Mouse (Mus musculus) midbrain, embryonic 12.5 days (tissue): ENCODE measurements at regions not wholly inside any gene's neighbourhood (a gene's known extent, or its start where the extent isn't known, plus 50 kb on each side); places are given as distances from the start of the nearest gene placed in this dataset.
"Not testable (repeated sequence)": the region's sequence is repeated elsewhere in the genome, so short reads cannot be mapped to it uniquely, and the experiment has no call there.

Source experiments
- ATAC-seq: fragments of 200-750 bp; cut with Nextera tagmentation; 2 replicates; pipeline ENCODE4 v1.8.0; 2017; ENCODE audit warnings: low read depth, moderate TSS enrichment, moderate library complexity; ENCODE audit not compliant: low FRiP score
- H3K27ac ChIP-seq: fragments of 300-500 bp; sonication (generic); replicated peaks from 2 replicates; pipeline ENCODE4 v1.5.1; 2016; ENCODE audit warnings: mild to moderate bottlenecking
- H3K27me3 ChIP-seq: fragments of 300-500 bp; sonication (generic); 2 replicates; pipeline ENCODE4 v1.6.1; 2016; ENCODE audit warnings: mild to moderate bottlenecking
- H3K36me3 ChIP-seq: fragments of 300-500 bp; sonication (generic); 2 replicates; pipeline ENCODE4 v1.6.1; 2016
- H3K4me1 ChIP-seq: fragments of 300-500 bp; sonication (generic); 2 replicates; pipeline ENCODE4 v1.6.1; 2016
- H3K4me2 ChIP-seq: fragments of 300-500 bp; sonication (generic); replicated peaks from 2 replicates; pipeline ENCODE4 v1.6.1; 2016; ENCODE audit warnings: mild to moderate bottlenecking, moderate library complexity
- H3K4me3 ChIP-seq: fragments of 300-500 bp; sonication (generic); 2 replicates; pipeline ENCODE4 v1.5.1; 2016; ENCODE audit warnings: mild to moderate bottlenecking
- H3K9ac ChIP-seq: fragments of 300-500 bp; sonication (generic); replicated peaks from 2 replicates; pipeline ENCODE4 v1.6.1; 2016; ENCODE audit warnings: mild to moderate bottlenecking, moderate library complexity
- H3K9me3 ChIP-seq: fragments of 300-500 bp; sonication (generic); 2 replicates; pipeline ENCODE4 v1.6.1; 2016; ENCODE audit warnings: mild to moderate bottlenecking
- WGBS: fragments of 180-500 bp; shearing (Covaris S2); methylation state at CpG from one replicate; pipeline ENCODE4 v1.1.7; 2016; 5-methylcytosine and 5-hydroxymethylcytosine counted together

DNA sequence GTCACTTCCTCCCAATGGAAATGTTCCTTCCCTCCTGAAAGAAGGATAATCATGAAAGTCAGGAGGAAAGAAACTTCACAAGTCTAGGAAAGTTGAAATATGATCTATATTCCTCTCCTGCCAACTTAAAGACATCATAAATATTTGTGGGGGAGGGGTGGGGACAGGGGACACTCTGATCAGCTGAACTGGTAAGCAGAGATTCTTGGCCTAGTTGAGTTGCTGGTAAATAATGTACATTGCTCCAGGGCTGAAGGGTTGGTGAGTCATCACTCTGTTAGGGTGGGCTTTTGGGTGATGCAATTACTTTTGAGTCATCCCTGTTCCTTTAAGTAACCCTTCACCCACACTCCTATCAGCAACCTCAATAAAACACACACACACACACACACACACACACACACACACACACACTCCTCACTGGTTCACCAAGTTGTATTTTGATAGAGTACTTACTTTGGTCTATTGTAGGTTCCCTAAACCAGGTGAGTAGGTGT lies 56.0 kb downstream of the Ccdc71l start:
- no peak overlapping the region for H3K4me2 ChIP-seq
- ATAC-seq = no peak
- no peak overlapping the region for H3K4me3 ChIP-seq
- no peak overlapping the region for H3K27ac ChIP-seq
- no peak overlapping the region for H3K9ac ChIP-seq
- no peaks in the 10 kb centered on the region for H3K27me3 ChIP-seq
- H3K4me1 ChIP-seq = no peaks in the 10 kb centered on the region
- no peaks in the 10 kb centered on the region for H3K9me3 ChIP-seq
- no peaks in the 10 kb centered on the region for H3K36me3 ChIP-seq

DNA sequence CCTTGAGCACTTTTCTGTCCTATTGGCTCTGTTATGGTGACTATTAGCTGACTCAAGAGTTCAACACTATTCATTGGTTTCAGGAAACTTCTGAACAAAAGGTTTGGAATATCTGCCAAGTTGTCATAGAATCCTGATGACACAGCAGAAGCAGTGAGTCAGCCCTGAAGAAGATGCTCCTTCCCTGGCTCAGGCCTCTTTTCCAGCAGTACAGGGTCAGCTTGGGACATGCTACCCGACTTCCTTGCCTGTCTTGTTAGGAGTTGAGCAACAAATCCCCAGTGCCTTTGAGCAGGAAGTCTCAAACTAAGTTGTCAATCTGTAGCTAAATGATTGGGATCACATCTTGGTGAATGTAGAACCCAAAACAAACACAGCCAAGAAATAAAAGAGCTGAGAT lies 56.6 kb downstream of the Ccdc71l start:
- H3K4me1 ChIP-seq = no peaks in the 10 kb centered on the region
- no peak overlapping the region for H3K27ac ChIP-seq
- H3K4me3 ChIP-seq = no peak overlapping the region
- H3K9ac ChIP-seq = no peak overlapping the region
- H3K27me3 ChIP-seq = no peaks in the 10 kb centered on the region
- no peak overlapping the region for H3K4me2 ChIP-seq
- H3K36me3 ChIP-seq = no peaks in the 10 kb centered on the region
- H3K9me3 ChIP-seq = no peaks in the 10 kb centered on the region
- 74% methylated on average over 1 of the region's 1 CpGs for WGBS
- ATAC-seq = no peak

GRCm38 (mm10) chr12:32438209-32438608 lies 59.7 kb downstream of the Ccdc71l start:
- Histone ChIP-seq H3K27ac (no peak overlapping the region), H3K36me3 (no peaks in the 10 kb centered on the region), H3K4me2 (no peak overlapping the region), H3K27me3 (no peaks in the 10 kb centered on the region), H3K9ac (no peak overlapping the region), H3K4me3 (no peak overlapping the region), H3K9me3 (no peaks in the 10 kb centered on the region), H3K4me1 (no peaks in the 10 kb centered on the region)
- no peak for ATAC-seq
- 78% methylated on average over 1 of the region's 1 CpGs for WGBS

GRCm38 (mm10) chr12:32444770-32445169 lies 66.3 kb downstream of the Ccdc71l start:
- Histone ChIP-seq H3K27ac (no peak overlapping the region), H3K4me2 (no peak overlapping the region), H3K9ac (no peak overlapping the region), H3K4me1 (no peaks in the 10 kb centered on the region), H3K9me3 (no peaks in the 10 kb centered on the region), H3K27me3 (no peaks in the 10 kb centered on the region), H3K36me3 (no peaks in the 10 kb centered on the region), H3K4me3 (no peak overlapping the region)
- 80% methylated on average over 4 of the region's 4 CpGs for WGBS
- ATAC-seq = no peak

GRCm38 (mm10) chr12:32445874-32446273 lies 67.4 kb downstream of the Ccdc71l start:
- no peak for ATAC-seq
- no peaks in the 10 kb centered on the region for H3K36me3 ChIP-seq
- no peaks in the 10 kb centered on the region for H3K4me1 ChIP-seq
- no peak overlapping the region for H3K4me3 ChIP-seq
- H3K9ac ChIP-seq = no peak overlapping the region
- H3K27ac ChIP-seq = no peak overlapping the region
- H3K9me3 ChIP-seq = no peaks in the 10 kb centered on the region
- no peak overlapping the region for H3K4me2 ChIP-seq
- no peaks in the 10 kb centered on the region for H3K27me3 ChIP-seq

GRCm38 (mm10) chr12:32449373-32449772 lies 70.9 kb downstream of the Ccdc71l start:
- no peak for ATAC-seq
- Histone ChIP-seq H3K4me2 (no peak overlapping the region), H3K27me3 (no peaks in the 10 kb centered on the region), H3K27ac (no peak overlapping the region), H3K4me3 (no peak overlapping the region), H3K9ac (no peak overlapping the region), H3K36me3 (no peaks in the 10 kb centered on the region), H3K4me1 (no peaks in the 10 kb centered on the region), H3K9me3 (no peaks in the 10 kb centered on the region)

- Histone ChIP-seq H3K4me2 (no peak overlapping the region), H3K9me3 (no peaks in the 10 kb centered on the region), H3K4me1 (no peaks in the 10 kb centered on the region), H3K4me3 (no peak overlapping the region), H3K27me3 (no peaks in the 10 kb centered on the region), H3K36me3 (no peaks in the 10 kb centered on the region), H3K27ac (no peak overlapping the region), H3K9ac (no peak overlapping the region)
- ATAC-seq = no peak
- 78% methylated on average over 1 of the region's 1 CpGs for WGBS
Observed at GRCm38 (mm10) chr12:32451226-32451625, 72.7 kb downstream of the Ccdc71l start.

GRCm38 (mm10) chr12:32454794-32455193 lies 76.3 kb downstream of the Ccdc71l start:
- Histone ChIP-seq H3K36me3 (no peaks in the 10 kb centered on the region), H3K9me3 (no peaks in the 10 kb centered on the region), H3K27me3 (no peaks in the 10 kb centered on the region), H3K4me3 (no peak overlapping the region), H3K9ac (no peak overlapping the region), H3K4me1 (no peaks in the 10 kb centered on the region), H3K4me2 (no peak overlapping the region), H3K27ac (no peak overlapping the region)
- ATAC-seq = no peak

DNA sequence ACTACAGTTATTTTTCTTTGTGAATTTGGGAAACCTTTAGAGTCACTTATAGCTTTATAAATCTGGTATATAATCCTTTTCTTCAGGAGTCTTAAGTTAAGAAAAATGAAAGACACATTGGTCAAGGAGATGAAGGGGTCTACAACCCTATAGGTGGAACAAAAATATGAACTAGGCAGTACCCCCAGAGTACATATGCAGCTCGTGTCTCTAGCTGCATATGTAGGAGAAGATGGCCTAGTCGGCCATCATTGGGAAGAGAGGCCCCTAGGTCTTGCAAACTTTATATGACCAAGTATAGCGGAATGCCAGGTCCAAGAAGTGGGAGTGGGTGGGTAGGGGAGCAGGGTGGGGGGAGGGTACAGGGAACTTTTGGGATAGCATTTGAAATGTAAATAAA lies 76.7 kb downstream of the Ccdc71l start:
- not testable (repeated sequence) for H3K4me1 ChIP-seq, H3K9me3 ChIP-seq, H3K4me2 ChIP-seq, ATAC-seq, H3K36me3 ChIP-seq, H3K27ac ChIP-seq, H3K27me3 ChIP-seq, H3K4me3 ChIP-seq, H3K9ac ChIP-seq
- WGBS = 93% methylated on average over 3 of the region's 3 CpGs

GRCm38 (mm10) chr12:32455913-32456312 lies 77.4 kb downstream of the Ccdc71l start:
- Histone ChIP-seq H3K27ac (no peak overlapping the region), H3K9me3 (no peaks in the 10 kb centered on the region), H3K4me2 (no peak overlapping the region), H3K27me3 (no peaks in the 10 kb centered on the region), H3K4me3 (no peak overlapping the region), H3K36me3 (no peaks in the 10 kb centered on the region), H3K4me1 (no peaks in the 10 kb centered on the region), H3K9ac (no peak overlapping the region)
- ATAC-seq = peak; percentile 78

DNA sequence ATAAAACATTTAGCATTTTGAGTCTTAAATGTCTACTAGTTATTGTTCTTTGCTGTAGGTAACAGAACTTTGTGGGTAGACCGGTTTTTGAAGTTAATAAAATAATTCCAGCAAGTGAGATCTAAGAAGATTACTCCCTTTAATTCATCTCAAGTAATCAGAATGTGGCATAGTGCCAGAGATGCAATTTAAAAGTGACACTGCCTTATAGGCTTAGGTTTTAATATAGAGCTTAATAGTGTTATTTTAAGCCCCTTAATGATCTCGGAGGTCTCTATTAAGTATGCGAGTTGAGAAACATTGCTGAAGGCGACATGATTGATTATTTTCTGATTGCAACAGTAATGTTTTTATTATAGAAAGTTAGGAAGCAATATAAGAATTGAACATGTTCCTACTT lies 78.3 kb downstream of the Ccdc71l start:
- Histone ChIP-seq H3K9ac (no peak overlapping the region), H3K4me1 (no peaks in the 10 kb centered on the region), H3K4me2 (no peak overlapping the region), H3K36me3 (no peaks in the 10 kb centered on the region), H3K27me3 (no peaks in the 10 kb centered on the region), H3K9me3 (no peaks in the 10 kb centered on the region), H3K27ac (no peak overlapping the region), H3K4me3 (no peak overlapping the region)
- 83% methylated on average over 4 of the region's 4 CpGs for WGBS
- no peak for ATAC-seq

- Histone ChIP-seq H3K4me1 (no peaks in the 10 kb centered on the region), H3K9ac (no peak overlapping the region), H3K27ac (no peak overlapping the region), H3K9me3 (no peaks in the 10 kb centered on the region), H3K27me3 (no peaks in the 10 kb centered on the region), H3K4me3 (no peak overlapping the region), H3K36me3 (no peaks in the 10 kb centered on the region), H3K4me2 (no peak overlapping the region)
- no peak for ATAC-seq
- 87% methylated on average over 1 of the region's 1 CpGs for WGBS
Observed at GRCm38 (mm10) chr12:32458386-32458785, 79.9 kb downstream of the Ccdc71l start.

DNA sequence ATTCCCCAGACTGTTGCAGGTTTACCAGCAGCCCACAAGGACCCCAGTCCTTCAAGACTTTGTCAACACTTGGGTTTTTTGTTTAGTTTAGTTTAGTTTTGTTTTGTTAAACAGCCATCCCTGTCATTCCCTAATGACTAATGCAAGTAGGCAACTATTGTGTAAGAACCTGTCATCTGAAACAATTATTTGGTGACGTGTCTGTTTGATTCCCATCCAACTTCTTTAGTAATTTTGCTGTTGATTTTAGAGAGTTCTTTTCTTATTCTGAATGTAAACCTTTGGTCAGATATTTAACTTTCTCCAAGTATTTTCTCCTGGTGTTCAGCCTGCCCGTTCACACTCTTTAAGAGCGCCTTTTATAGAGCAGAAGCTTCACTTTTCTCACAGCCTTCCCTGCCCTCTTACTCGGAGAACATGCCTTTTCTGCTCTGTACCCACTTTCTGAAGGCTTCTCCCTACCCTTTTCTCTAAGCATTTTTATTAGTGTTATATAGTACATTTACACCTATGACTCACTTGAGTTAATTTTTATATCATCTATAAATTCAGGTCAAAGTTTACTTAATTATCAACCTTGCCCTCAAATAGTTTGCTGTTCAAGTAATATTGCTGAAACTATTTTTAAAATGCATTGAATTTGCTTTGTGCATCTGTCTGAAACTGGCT lies 82.0 kb downstream of the Ccdc71l start:
- ATAC-seq = no peak
- no peaks in the 10 kb centered on the region for H3K4me1 ChIP-seq
- H3K9me3 ChIP-seq = no peaks in the 10 kb centered on the region
- no peak overlapping the region for H3K27ac ChIP-seq
- no peak overlapping the region for H3K4me3 ChIP-seq
- WGBS = 82% methylated on average over 4 of the region's 4 CpGs
- H3K4me2 ChIP-seq = no peak overlapping the region
- H3K36me3 ChIP-seq = no peaks in the 10 kb centered on the region
- H3K9ac ChIP-seq = no peak overlapping the region
- no peaks in the 10 kb centered on the region for H3K27me3 ChIP-seq
